Mouse (Mus musculus) thymus, adult 2 months (tissue): Measurements from ENCODE around the gene Ccng2.

ENCODE experiments used
- CTCF ChIP-seq: fragments of 200-500 bp; IDR thresholded peaks from 2 replicates; pipeline ENCODE4 v1.5.1; 2012; ENCODE audit warnings: mild to moderate bottlenecking, control low read depth, low read length, moderate library complexity, borderline replicate concordance; ENCODE audit not compliant: control insufficient read depth, poor library complexity, insufficient read depth; ENCODE audit errors: extremely low read depth
- POLR2A ChIP-seq: fragments of 200-500 bp; IDR thresholded peaks from 2 replicates; pipeline ENCODE4 v1.6.1; 2012; ENCODE audit warnings: mild to moderate bottlenecking, low read length, control low read depth, moderate library complexity; ENCODE audit not compliant: control insufficient read depth, poor library complexity, insufficient read depth; ENCODE audit errors: extremely low read depth

GRCm38 (mm10) chr5:93236541-93236940 is 30.5 kb upstream of the Ccng2 start:
- TF ChIP-seq CTCF (no peak), POLR2A (no peak)
